Mouse (Mus musculus) neutrophil, adult 5-6 weeks (primary cell): ENCODE data around the gene Carmil1. TPM values are rescaled to one million over a fixed set of nuclear protein-coding genes. Genes with fewer than 3 reads are reported as not detected.
"Not testable (repeated sequence)": the region's sequence is repeated elsewhere in the genome, so short reads cannot be mapped to it uniquely, and the experiment has no call there.

ENCODE experiments used
- ATAC-seq: fragments of 151-379, 151-347 bp; 2 replicates; pipeline ENCODE4 v1.8.0; 2017; ENCODE audit warnings: mild to moderate bottlenecking, moderate TSS enrichment; ENCODE audit not compliant: insufficient number of reproducible peaks, poor library complexity, low FRiP score, severe bottlenecking; ENCODE audit errors: extremely low read depth
- total RNA-seq: library from RNA; stranded (forward); fragments of 200-1000 nt; gene quantifications from 2 replicates; pipeline ENCODE4 v1.2.3, GENCODE M21; 2017

Carmil1 gene
- total RNA-seq, 1 experiment from 2014 or later, result 42.2 TPM

DNA sequence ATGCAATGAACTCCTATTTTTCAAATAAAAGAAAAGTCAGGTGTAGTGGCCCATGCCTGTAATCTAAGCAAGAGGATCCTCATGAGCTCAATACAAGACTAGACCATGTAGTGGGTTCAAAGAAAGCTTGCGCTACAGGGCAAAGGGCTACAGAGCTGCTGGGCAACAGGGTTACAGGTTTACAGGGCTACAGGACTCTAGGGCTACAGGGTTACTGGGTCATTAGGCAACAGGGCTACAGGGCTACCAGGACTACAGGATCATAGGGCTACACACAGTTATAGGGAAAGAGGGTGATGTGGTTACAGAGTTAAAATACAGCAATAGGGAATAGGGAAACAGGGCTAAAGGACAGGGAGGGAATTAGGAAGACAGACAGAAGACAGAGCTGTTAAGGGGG, 151.9 kb downstream of the Carmil1 start:
- ATAC-seq, result no peak

- ATAC-seq, result no peak
These were observed 154.7 kb downstream of the Carmil1 start for GRCm38 (mm10) chr13:24125865-24126264.

DNA sequence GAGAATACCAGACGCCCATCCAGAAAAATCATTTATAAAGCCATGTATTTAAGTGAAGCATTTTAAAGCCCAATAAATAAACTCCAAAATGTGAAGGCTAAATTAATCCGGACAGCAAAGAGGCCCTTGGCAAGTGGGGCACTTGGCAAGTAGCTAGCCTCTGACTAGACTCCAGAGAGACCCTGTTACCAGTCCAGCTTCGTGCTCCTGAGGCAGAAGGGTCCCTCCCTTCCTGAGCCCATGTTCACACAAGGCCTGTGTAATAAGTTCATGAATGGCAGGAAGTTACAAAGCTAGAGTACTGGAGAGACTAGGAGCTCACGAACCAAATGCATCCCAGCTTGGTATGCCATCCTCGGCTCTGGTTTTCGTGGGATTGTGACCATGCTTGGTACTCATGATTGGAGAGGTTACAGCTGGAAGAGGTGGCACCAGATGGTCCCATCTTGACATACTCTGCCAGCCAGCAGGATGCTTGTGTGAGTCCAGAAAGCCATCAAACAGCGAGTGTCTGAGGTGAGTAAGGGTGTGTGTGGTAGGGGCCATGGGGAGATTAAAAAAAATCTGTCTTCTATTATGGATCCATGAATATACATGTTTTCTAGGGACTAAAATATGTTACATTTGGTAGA, 163.3 kb downstream of the Carmil1 start:
- no peak for ATAC-seq

GRCm38 (mm10) chr13:24112689-24113348, 167.8 kb downstream of the Carmil1 start:
- ATAC-seq, result peak; percentile 46; the same call in 1 of the 2 replicates

- ATAC-seq, result no peak
These were observed 170.3 kb downstream of the Carmil1 start for GRCm38 (mm10) chr13:24110329-24110728.

- no peak for ATAC-seq
These were observed 172.3 kb downstream of the Carmil1 start for GRCm38 (mm10) chr13:24108282-24108681.

- ATAC-seq, result no peak
These were observed 173.5 kb downstream of the Carmil1 start for GRCm38 (mm10) chr13:24107058-24107457.

DNA sequence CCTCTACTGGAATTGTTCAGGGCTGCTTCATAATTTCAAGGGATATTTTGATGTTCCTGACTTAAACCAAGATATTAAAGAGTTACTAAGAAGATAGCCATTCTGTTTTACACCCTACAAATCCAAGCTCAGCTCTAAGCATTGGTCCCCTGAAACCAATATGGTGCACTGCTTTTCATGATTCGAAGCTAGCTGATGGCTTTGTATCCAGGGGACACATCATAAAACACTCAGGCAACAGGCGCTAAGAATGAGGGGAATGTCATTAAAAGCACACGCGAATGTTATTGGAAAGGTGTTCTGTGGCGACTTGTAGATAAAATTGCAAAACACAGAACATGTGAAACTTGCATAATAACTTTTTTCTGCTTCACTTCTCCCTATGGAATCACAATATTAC, 174.8 kb downstream of the Carmil1 start:
- no peak for ATAC-seq

DNA sequence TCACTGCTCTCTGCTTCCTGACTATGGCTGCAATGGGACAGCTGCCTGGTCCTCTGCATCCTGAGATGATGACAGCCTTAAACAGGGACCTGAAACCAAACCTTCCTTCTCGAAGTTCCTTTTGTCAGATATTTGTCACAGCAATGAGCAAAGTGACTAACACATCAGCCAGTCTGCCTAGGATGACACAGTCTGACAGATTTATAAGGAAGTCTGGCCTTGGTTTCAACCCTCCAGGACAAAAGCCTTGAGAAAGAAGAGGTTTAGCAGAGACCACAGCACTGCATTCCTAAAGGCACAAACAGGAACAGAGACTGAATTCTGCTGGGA, 175.3 kb downstream of the Carmil1 start:
- no peak for ATAC-seq

DNA sequence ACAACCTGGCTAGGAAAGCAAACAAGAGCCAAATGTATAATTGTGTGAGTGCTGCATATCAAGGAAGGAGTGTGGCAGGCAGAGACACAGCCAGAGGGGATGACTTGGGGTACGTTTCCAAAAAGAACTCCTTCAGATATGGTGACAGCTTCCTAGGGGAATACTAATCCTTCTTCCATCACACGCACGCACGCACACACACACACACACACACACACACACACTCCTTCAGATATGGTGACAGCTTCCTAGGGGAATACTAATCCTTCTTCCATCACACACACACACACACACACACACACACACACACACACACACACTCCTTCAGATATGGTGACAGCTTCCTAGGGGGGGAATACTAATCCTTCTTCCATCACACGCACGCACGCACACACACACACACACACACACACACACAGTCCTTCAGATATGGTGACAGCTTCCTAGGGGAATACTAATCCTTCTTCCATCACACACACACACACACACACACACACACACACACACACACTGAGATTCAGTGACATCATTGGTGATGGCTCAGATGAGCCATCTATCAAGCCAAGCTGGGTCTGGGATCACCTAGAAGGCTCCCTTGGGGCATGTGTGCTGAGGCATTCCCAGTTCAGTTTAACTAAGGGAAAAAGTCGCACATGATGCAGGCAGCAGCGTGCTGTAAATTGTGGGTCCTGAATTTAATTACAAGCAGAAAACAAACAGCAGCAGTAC, 175.8 kb downstream of the Carmil1 start:
- not testable (repeated sequence) for ATAC-seq

GRCm38 (mm10) chr13:24104016-24104415, 176.6 kb downstream of the Carmil1 start:
- ATAC-seq, result 0 out of 2 replicates have a peak, but pooled peaks have one; percentile 39

DNA sequence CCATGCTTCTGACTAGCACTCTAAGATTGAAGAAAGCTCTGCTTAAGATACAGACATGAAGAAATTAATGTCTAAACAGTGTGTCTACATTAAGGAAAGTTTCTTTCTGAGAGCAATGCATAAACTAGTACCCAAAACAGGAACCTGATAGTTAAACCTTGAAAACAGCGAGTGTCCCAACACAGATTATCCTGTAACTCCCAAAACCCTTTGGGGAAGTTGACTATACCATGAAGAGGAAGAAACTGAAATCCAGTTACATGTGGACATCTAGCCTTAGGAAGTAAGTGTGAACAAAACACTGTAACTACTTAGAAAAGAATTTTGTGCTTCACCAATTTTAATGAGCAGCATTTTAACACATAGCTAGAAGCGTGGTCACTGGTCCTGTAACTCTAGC, 177.4 kb downstream of the Carmil1 start:
- no peak for ATAC-seq

DNA sequence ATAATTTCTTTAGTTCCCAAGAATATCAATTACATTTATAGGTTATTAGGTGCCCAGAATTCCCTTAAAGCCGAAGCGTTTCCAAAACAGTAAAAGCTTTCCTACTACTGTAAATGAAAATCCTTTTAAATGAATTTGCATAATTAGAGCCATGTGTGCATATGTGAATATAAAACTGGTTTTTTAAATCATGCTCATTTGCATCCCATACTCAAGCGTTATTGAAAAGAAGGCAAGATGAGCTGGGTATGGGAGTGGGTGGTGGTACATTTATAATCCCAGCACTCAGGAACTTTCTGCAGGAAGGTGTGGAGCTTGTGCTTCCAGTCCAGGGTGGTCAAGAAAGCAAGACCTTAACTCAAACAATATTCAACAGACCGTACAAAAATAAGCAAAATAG, 178.3 kb downstream of the Carmil1 start:
- no peak for ATAC-seq

- ATAC-seq, result no peak
These were observed 179.2 kb downstream of the Carmil1 start for GRCm38 (mm10) chr13:24101157-24102130.

GRCm38 (mm10) chr13:24100516-24101094, 180.0 kb downstream of the Carmil1 start:
- ATAC-seq, result no peak

DNA sequence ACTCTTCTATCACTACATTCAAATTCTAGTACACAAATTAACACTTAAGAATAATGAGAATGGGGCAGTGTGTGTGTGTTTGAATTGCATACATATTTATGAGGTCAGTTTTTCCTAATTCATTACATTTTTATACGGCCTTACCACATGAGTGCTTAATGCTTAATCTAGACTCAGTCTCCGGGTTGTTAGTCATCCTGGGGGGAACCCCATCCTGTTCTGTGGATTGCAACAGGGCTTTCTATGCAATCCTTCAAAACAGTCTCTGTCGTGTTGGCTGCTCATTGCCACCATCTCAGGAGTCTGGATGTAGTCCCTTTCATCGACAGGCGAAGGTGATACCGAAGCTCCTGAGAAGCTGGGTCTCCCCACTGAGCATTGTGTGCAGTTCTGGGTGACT, 184.0 kb downstream of the Carmil1 start:
- no peak for ATAC-seq

GRCm38 (mm10) chr13:24094825-24095547, 185.6 kb downstream of the Carmil1 start:
- ATAC-seq, result peak; percentile 63; the same call in 1 of the 2 replicates

GRCm38 (mm10) chr13:24093108-24093507, 187.5 kb downstream of the Carmil1 start:
- ATAC-seq, result no peak
